Comparison of ENCODE assay signal across 10 mouse cellular contexts in genomic region chr2:117019552-117019951, GRCm38 (mm10).
DNase-seq lines count a peak whose midpoint lies in the region; ATAC-seq and TF ChIP-seq lines count a peak whose summit lies in the region.
"Had no signal": no experiment of that assay in that cellular context is flagged by ENCODE, and none has a peak within 500 bp of the region (broad histone marks: within the 10 kb centered on the region; RNA-seq: fewer than 3 reads in every experiment).

No protein-coding gene starts in this region.

- DNase-seq in gastrocnemius, adult 18-20 months (ENCODE audit: low spot score), result peak; percentile 4
- no peak for DNase-seq in gastrocnemius, adult 8-10 months (ENCODE audit: low spot score in 2 of 2)
- DNase-seq in left cerebral cortex, adult 2 months (ENCODE audit: extremely low spot score in 1 of 2, low spot score in 2 of 2), result no peak
- no peak for DNase-seq in left cerebral cortex, postnatal 25 days (ENCODE audit: low spot score in 2 of 2)
- DNase-seq in embryonic facial prominence, embryonic 10.5 days (ENCODE audit: low spot score), result peak; percentile 11
- DNase-seq in urinary bladder, adult 18-20 months (ENCODE audit: low spot score in 2 of 2), result no peak
- DNase-seq in frontal cortex, adult 2 months (ENCODE audit: extremely low spot score in 1 of 2, low spot score in 1 of 2), result no peak
- DNase-seq: cerebellum, adult 11-12 months had no signal

- H3K9me3 ChIP-seq in embryonic facial prominence, embryonic 10.5 days, result no peaks in the 10 kb centered on the region
- no peaks in the 10 kb centered on the region for H3K9me3 ChIP-seq in limb, embryonic 12.5 days
- H3K9me3 ChIP-seq: hindbrain, embryonic 10.5 days had no signal

- peak overlapping the region; percentile 87; the same call in 1 of the 2 replicates for H3K27ac ChIP-seq in left cerebral cortex, adult 2 months
- H3K27ac ChIP-seq in embryonic facial prominence, embryonic 10.5 days (replicated peaks), result peak overlapping the region; percentile 73; the same call in 1 of the 2 replicates
- H3K27ac ChIP-seq in limb, embryonic 12.5 days, result 0 out of 2 replicates have a peak overlapping the region, but pooled peaks have one; percentile 50

- H3K4me1 ChIP-seq in embryonic facial prominence, embryonic 10.5 days, result peaks cover 21% of the 10 kb centered on the region
- H3K4me1 ChIP-seq in limb, embryonic 12.5 days (replicated peaks), result peaks cover 20% of the 10 kb centered on the region

- no peak overlapping the region for H3K9ac ChIP-seq in limb, embryonic 12.5 days (replicated peaks)

- intact Hi-C loops in left cerebral cortex, adult 2 months (cut with DNase I), result loop anchor here (2.0 to 10.0 kb wide), 3 partner anchors 97 to 365 kb away; no protein-coding TSS in a partner anchor
- intact Hi-C loops in left cerebral cortex, postnatal 25 days (cut with DNase I), result loop anchor here (2.0 kb wide), 1 partner anchor 45 kb away; no protein-coding TSS in a partner anchor

- ATAC-seq in limb, embryonic 12.5 days (ENCODE audit: insufficient number of reproducible peaks, insufficient read depth, low FRiP score, low TSS enrichment, low read depth), result no peak

- no peaks in the 10 kb centered on the region for H3K27me3 ChIP-seq in embryonic facial prominence, embryonic 10.5 days (replicated peaks; ENCODE audit: low read depth, poor library complexity, severe bottlenecking)
- no peaks in the 10 kb centered on the region for H3K27me3 ChIP-seq in limb, embryonic 12.5 days

- no peak overlapping the region for H3K4me3 ChIP-seq in left cerebral cortex, adult 2 months
- no peak overlapping the region for H3K4me3 ChIP-seq in embryonic facial prominence, embryonic 10.5 days
- no peak overlapping the region for H3K4me3 ChIP-seq in limb, embryonic 12.5 days (replicated peaks)
- H3K4me3 ChIP-seq: hindbrain, embryonic 10.5 days had no signal

- no peaks in the 10 kb centered on the region for H3K36me3 ChIP-seq in embryonic facial prominence, embryonic 10.5 days (replicated peaks)
- no peaks in the 10 kb centered on the region for H3K36me3 ChIP-seq in limb, embryonic 12.5 days
- H3K36me3 ChIP-seq: hindbrain, embryonic 10.5 days had no signal

- no peak for TF ChIP-seq CTCF in left cerebral cortex, adult 2 months (IDR thresholded peaks at IDR 0.05)

- whole genome bisulfite sequencing in embryonic facial prominence, embryonic 10.5 days, result 46% methylated on average over 1 of the region's 1 CpGs
- WGBS in limb, embryonic 12.5 days, result 55% methylated on average over 1 of the region's 1 CpGs

- H3K4me2 ChIP-seq in limb, embryonic 12.5 days, result no peak overlapping the region

Comparison
In these comparisons a context has a peak if more than half of its experiments do, and no peak if none do; other contexts are left out.
1. DNase-seq: peak in gastrocnemius, adult 18-20 months (single experiment) and embryonic facial prominence, embryonic 10.5 days (single experiment); none in gastrocnemius, adult 8-10 months (0 of 2), left cerebral cortex, adult 2 months (0 of 2), left cerebral cortex, postnatal 25 days (0 of 2), urinary bladder, adult 18-20 months (0 of 2) and frontal cortex, adult 2 months (0 of 2).
2. Peak in every context shown above with its lines, with median percentiles within 50 percentile points of each other: H3K27ac ChIP-seq.